Mouse (Mus musculus): Measurements from ENCODE around the gene Rbm24. TPM values are rescaled to one million over a fixed set of nuclear protein-coding genes. Genes with fewer than 3 reads are reported as not detected.
A peak's percentile ranks its signal among the peaks of the same experiment; 100 is the strongest.

The Rbm24 gene
- polyA plus RNA-seq, 2 experiments: 12.8 to 27.1 TPM

- Histone ChIP-seq H3K27ac (replicated peaks; ENCODE audit: low read depth, low read length) (no peak overlapping the region), H3K27me3 (ENCODE audit: control insufficient read depth, insufficient read depth, low read length) (0 out of 2 replicates have a peak, but pooled peaks cover 3% of the 10 kb centered on the region), H3K4me3 (replicated peaks; ENCODE audit: low read length) (no peak overlapping the region), H3K36me3 (ENCODE audit: control insufficient read depth, insufficient read depth, low read length) (no peaks in the 10 kb centered on the region), H3K9me3 (ENCODE audit: control insufficient read depth, low read length) (no peaks in the 10 kb centered on the region), H3K9ac (ENCODE audit: low read depth, low read length, severe bottlenecking) (no peak overlapping the region), H3K4me2 (replicated peaks; ENCODE audit: low read depth, low read length, severe bottlenecking) (no peak overlapping the region), H3K4me1 (ENCODE audit: control insufficient read depth, insufficient read depth, low read length) (no peaks in the 10 kb centered on the region)
- DNase-seq (ENCODE audit: low spot score): no peak
- TF ChIP-seq POLR2A (IDR thresholded peaks at IDR 0.05; ENCODE audit: borderline replicate concordance, extremely low read depth, insufficient read depth, insufficient read length): no peak
- 57% methylated on average over 8 of the region's 8 CpGs for WGBS
- no peak for ATAC-seq (ENCODE audit: low FRiP score, low read depth)
Measured at GRCm38 (mm10) chr13:46433880-46434560, 15.8 kb downstream of the Rbm24 start.

- Histone ChIP-seq H3K27me3 (ENCODE audit: control insufficient read depth, insufficient read depth, low read length) (no peaks in the 10 kb centered on the region), H3K4me3 (replicated peaks; ENCODE audit: low read length) (no peak overlapping the region), H3K36me3 (ENCODE audit: control insufficient read depth, insufficient read depth, low read length) (no peaks in the 10 kb centered on the region), H3K27ac (replicated peaks; ENCODE audit: low read depth, low read length) (no peak overlapping the region), H3K4me2 (replicated peaks; ENCODE audit: low read depth, low read length, severe bottlenecking) (no peak overlapping the region), H3K9ac (ENCODE audit: low read depth, low read length, severe bottlenecking) (no peak overlapping the region), H3K4me1 (ENCODE audit: control insufficient read depth, insufficient read depth, low read length) (no peaks in the 10 kb centered on the region), H3K9me3 (ENCODE audit: control insufficient read depth, low read length) (no peaks in the 10 kb centered on the region)
- ATAC-seq (ENCODE audit: low FRiP score, low read depth): no peak
- DNase-seq (ENCODE audit: low spot score): no peak
- 85% methylated on average over 6 of the region's 6 CpGs for WGBS
- TF ChIP-seq POLR2A (IDR thresholded peaks at IDR 0.05; ENCODE audit: borderline replicate concordance, extremely low read depth, insufficient read depth, insufficient read length): no peak
Measured at GRCm38 (mm10) chr13:46438960-46439359, 20.7 kb downstream of the Rbm24 start.

- Histone ChIP-seq H3K27me3 (ENCODE audit: control insufficient read depth, insufficient read depth, low read length) (no peaks in the 10 kb centered on the region), H3K4me1 (ENCODE audit: control insufficient read depth, insufficient read depth, low read length) (no peaks in the 10 kb centered on the region), H3K9me3 (ENCODE audit: control insufficient read depth, low read length) (no peaks in the 10 kb centered on the region), H3K27ac (replicated peaks; ENCODE audit: low read depth, low read length) (no peak overlapping the region), H3K4me2 (replicated peaks; ENCODE audit: low read depth, low read length, severe bottlenecking) (no peak overlapping the region), H3K36me3 (ENCODE audit: control insufficient read depth, insufficient read depth, low read length) (no peaks in the 10 kb centered on the region), H3K9ac (ENCODE audit: low read depth, low read length, severe bottlenecking) (no peak overlapping the region), H3K4me3 (replicated peaks; ENCODE audit: low read length) (no peak overlapping the region)
- DNase-seq (ENCODE audit: low spot score): peak; percentile 32
- 59% methylated on average over 7 of the region's 7 CpGs for WGBS
- peak; percentile 74 for ATAC-seq (ENCODE audit: low FRiP score, low read depth)
- TF ChIP-seq POLR2A (IDR thresholded peaks at IDR 0.05; ENCODE audit: borderline replicate concordance, extremely low read depth, insufficient read depth, insufficient read length): no peak
Measured at GRCm38 (mm10) chr13:46444021-46444420, 25.8 kb downstream of the Rbm24 start.

- H3K36me3 ChIP-seq (ENCODE audit: control insufficient read depth, insufficient read depth, low read length): no peaks in the 10 kb centered on the region
- H3K9me3 ChIP-seq (ENCODE audit: control insufficient read depth, low read length): no peaks in the 10 kb centered on the region
- H3K4me2 ChIP-seq (replicated peaks; ENCODE audit: low read depth, low read length, severe bottlenecking): no peak overlapping the region
- H3K9ac ChIP-seq (ENCODE audit: low read depth, low read length, severe bottlenecking): no peak overlapping the region
- DNase-seq (ENCODE audit: low spot score): no peak
- H3K27ac ChIP-seq (replicated peaks; ENCODE audit: low read depth, low read length): no peak overlapping the region
- no peak for ATAC-seq (ENCODE audit: low FRiP score, low read depth)
- no peak for TF ChIP-seq POLR2A (IDR thresholded peaks at IDR 0.05; ENCODE audit: borderline replicate concordance, extremely low read depth, insufficient read depth, insufficient read length)
- H3K4me3 ChIP-seq (replicated peaks; ENCODE audit: low read length): no peak overlapping the region
- no peaks in the 10 kb centered on the region for H3K4me1 ChIP-seq (ENCODE audit: control insufficient read depth, insufficient read depth, low read length)
- H3K27me3 ChIP-seq (ENCODE audit: control insufficient read depth, insufficient read depth, low read length): no peaks in the 10 kb centered on the region
- WGBS: 80% methylated on average over 6 of the region's 6 CpGs
Measured at GRCm38 (mm10) chr13:46446062-46446461, 27.8 kb downstream of the Rbm24 start.

- TF ChIP-seq POLR2A (IDR thresholded peaks at IDR 0.05; ENCODE audit: borderline replicate concordance, extremely low read depth, insufficient read depth, insufficient read length): no peak
- H3K4me1 ChIP-seq (ENCODE audit: control insufficient read depth, insufficient read depth, low read length): no peaks in the 10 kb centered on the region
- no peaks in the 10 kb centered on the region for H3K36me3 ChIP-seq (ENCODE audit: control insufficient read depth, insufficient read depth, low read length)
- no peak overlapping the region for H3K4me3 ChIP-seq (replicated peaks; ENCODE audit: low read length)
- ATAC-seq (ENCODE audit: low FRiP score, low read depth): no peak
- no peak overlapping the region for H3K27ac ChIP-seq (replicated peaks; ENCODE audit: low read depth, low read length)
- H3K9me3 ChIP-seq (ENCODE audit: control insufficient read depth, low read length): no peaks in the 10 kb centered on the region
- 87% methylated on average over 2 of the region's 2 CpGs for WGBS
- no peak overlapping the region for H3K9ac ChIP-seq (ENCODE audit: low read depth, low read length, severe bottlenecking)
- no peaks in the 10 kb centered on the region for H3K27me3 ChIP-seq (ENCODE audit: control insufficient read depth, insufficient read depth, low read length)
- H3K4me2 ChIP-seq (replicated peaks; ENCODE audit: low read depth, low read length, severe bottlenecking): no peak overlapping the region
- DNase-seq (ENCODE audit: low spot score): no peak
Measured at GRCm38 (mm10) chr13:46448276-46448675, 30.0 kb downstream of the Rbm24 start.
